Mouse (Mus musculus) intestine, postnatal 0 days (tissue): ENCODE results near the gene Ncf4. TPM values are rescaled to one million over a fixed set of nuclear protein-coding genes. Genes with fewer than 3 reads are reported as not detected.

Source experiments
- ATAC-seq: fragments of 200-750 bp; cut with Nextera tagmentation; 2 replicates; pipeline ENCODE4 v1.8.0; 2017; ENCODE audit warnings: mild to moderate bottlenecking, moderate TSS enrichment, moderate library complexity
- H3K27ac ChIP-seq: fragments of 300-500 bp; sonication (generic); 2 replicates; pipeline ENCODE4 v1.5.1; 2014; ENCODE audit warnings: mild to moderate bottlenecking, low read depth, low read length, moderate library complexity
- H3K27me3 ChIP-seq: fragments of 300-500 bp; sonication (generic); replicated peaks from 2 replicates; pipeline ENCODE4 v1.6.1; 2014; ENCODE audit warnings: low read length, mixed read lengths; ENCODE audit not compliant: control insufficient read depth, insufficient read depth
- H3K36me3 ChIP-seq: fragments of 300-500 bp; sonication (generic); 2 replicates; pipeline ENCODE4 v1.6.1; 2014; ENCODE audit warnings: mild to moderate bottlenecking, moderate library complexity; ENCODE audit not compliant: control insufficient read depth, insufficient read depth
- H3K4me1 ChIP-seq: fragments of 300-500 bp; sonication (generic); replicated peaks from 2 replicates; pipeline ENCODE4 v1.6.1; 2014; ENCODE audit warnings: antibody characterized with exemption, low read length, mixed read lengths; ENCODE audit not compliant: control insufficient read depth, insufficient read depth
- H3K4me2 ChIP-seq: fragments of 300-500 bp; sonication (generic); replicated peaks from 2 replicates; pipeline ENCODE4 v1.6.1; 2014; ENCODE audit warnings: low read depth, mild to moderate bottlenecking, moderate library complexity
- H3K4me3 ChIP-seq: fragments of 300-500 bp; sonication (generic); 2 replicates; pipeline ENCODE4 v1.5.1; 2014; ENCODE audit warnings: low read depth, low read length
- H3K9ac ChIP-seq: fragments of 300-500 bp; sonication (generic); 2 replicates; pipeline ENCODE4 v1.6.1; 2014; ENCODE audit warnings: mild to moderate bottlenecking, low read depth, low read length
- H3K9me3 ChIP-seq: fragments of 300-500 bp; sonication (generic); 2 replicates; pipeline ENCODE4 v1.6.1; 2016; ENCODE audit warnings: mixed run types; ENCODE audit not compliant: control insufficient read depth
- CTCF ChIP-seq: sonication (generic); IDR thresholded peaks from 2 replicates; pipeline ENCODE4 v1.5.1; 2016; ENCODE audit warnings: low read depth, mild to moderate bottlenecking, control low read depth, antibody characterized with exemption, moderate library complexity
- WGBS: fragments of 180-500 bp; shearing (Covaris S2); extraction: QIAGEN DNeasy Blood & Tissue Kit; methylation state at CpG from one replicate; pipeline ENCODE4 v1.1.7; 2014; 5-methylcytosine and 5-hydroxymethylcytosine counted together
- microRNA-seq: library from miRNA; unstranded; fragments of <30 nt; microRNA quantifications from one replicate; pipeline ENCODE4, GENCODE M21; 2016
- polyA plus RNA-seq: library from polyadenylated mRNA; unstranded; fragments of >200 nt; fragmentation: Nextera tagmentation; extraction: Ambion mirVana; gene quantifications from 2 replicates; pipeline ENCODE4 v1.2.1, GENCODE M21; 2015

Gene Ncf4
- polyA plus RNA-seq, 1 experiment from 2014 or later: 2.8 TPM

DNA sequence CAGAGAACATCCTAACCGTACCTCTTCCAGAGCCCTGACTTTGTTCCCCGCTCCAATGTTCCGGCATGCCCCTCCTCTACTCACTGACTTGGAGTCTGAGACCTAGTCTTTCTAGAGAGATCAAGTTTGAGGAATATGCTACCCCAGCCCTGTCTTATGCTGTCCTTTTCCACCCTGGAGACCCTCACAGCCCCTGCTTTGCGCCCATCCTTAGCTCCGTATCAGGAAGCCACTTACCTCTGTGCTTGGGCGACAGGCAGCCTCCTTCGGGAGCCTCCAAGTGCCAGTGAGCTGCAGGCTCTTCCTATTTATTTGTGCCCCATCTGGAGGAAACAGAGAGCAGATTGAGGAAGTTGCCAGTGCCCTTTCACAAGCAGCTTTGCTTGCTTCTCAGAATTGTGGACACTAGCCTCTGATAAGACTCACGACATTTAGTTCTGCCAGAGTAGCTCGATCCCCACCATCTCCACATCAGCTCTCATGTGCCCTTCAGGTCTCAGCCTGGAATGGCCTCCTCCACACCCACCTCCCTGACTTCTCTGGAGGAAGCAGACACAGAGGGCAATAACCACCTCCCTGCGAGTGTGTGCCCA lies 60.8 kb downstream of the Ncf4 start, which contains the start of gene Csf2rb2:
Gene Csf2rb2 (minus strand): TSS at position 381 of the 593 bp plus-strand sequence.
- Histone ChIP-seq H3K36me3 (no peaks in the 10 kb centered on the region), H3K4me3 (no peak within 1 kb of the TSS), H3K27ac (no peak within 1 kb of the TSS), H3K9me3 (no peaks in the 10 kb centered on the region), H3K4me2 (no peak within 1 kb of the TSS), H3K27me3 (no peaks in the 10 kb centered on the region), H3K4me1 (no peaks in the 10 kb centered on the region), H3K9ac (no peak within 1 kb of the TSS)
- ATAC-seq: no peak
- WGBS: 70% methylated on average over 10 of the region's 10 CpGs
- no peak for TF ChIP-seq CTCF

- ATAC-seq: no peak
- Histone ChIP-seq H3K36me3 (no peaks in the 10 kb centered on the region), H3K27ac (no peak overlapping the region), H3K9me3 (no peaks in the 10 kb centered on the region), H3K4me3 (no peak overlapping the region), H3K27me3 (no peaks in the 10 kb centered on the region), H3K4me1 (no peaks in the 10 kb centered on the region), H3K9ac (no peak overlapping the region), H3K4me2 (no peak overlapping the region)
- WGBS: 43% methylated on average over 5 of the region's 5 CpGs
- no peak for TF ChIP-seq CTCF
These were observed 65.3 kb downstream of the Ncf4 start for GRCm38 (mm10) chr15:78309865-78310264.

- H3K4me1 ChIP-seq: no peaks in the 10 kb centered on the region
- WGBS: 66% methylated on average over 4 of the region's 4 CpGs
- no peaks in the 10 kb centered on the region for H3K9me3 ChIP-seq
These were observed 66.4 kb downstream of the Ncf4 start for GRCm38 (mm10) chr15:78310971-78311370.

More at GRCm38 (mm10) chr15:78310971-78311370, 66.4 kb downstream of the Ncf4 start:
- H3K27ac ChIP-seq: no peak overlapping the region
- no peaks in the 10 kb centered on the region for H3K27me3 ChIP-seq
- no peak overlapping the region for H3K4me2 ChIP-seq
- no peak for TF ChIP-seq CTCF
- no peak overlapping the region for H3K9ac ChIP-seq
- H3K36me3 ChIP-seq: no peaks in the 10 kb centered on the region
- ATAC-seq: no peak
- no peak overlapping the region for H3K4me3 ChIP-seq

Small RNAs within 50 kb of the gene (microRNA-seq; reads per million reads assigned to microRNA genes)
- gene Mir7676-1: not detected

Other genes starting within 250 kb of the Ncf4 start
- 0.03 and 0.05 TPM in 2 replicates for gene Cacng2, start 124.8 kb upstream of the Ncf4 start, polyA plus RNA-seq
- gene Ift27, start 70.7 kb upstream of the Ncf4 start, polyA plus RNA-seq: 29.0 and 31.8 TPM in 2 replicates
- gene Pvalb, start 38.4 kb upstream of the Ncf4 start, polyA plus RNA-seq: not detected in 2 replicates
- gene Csf2rb2, start 60.9 kb downstream of the Ncf4 start, polyA plus RNA-seq: 0.31 and 0.42 TPM in 2 replicates
- gene Csf2rb, start 81.0 kb downstream of the Ncf4 start, polyA plus RNA-seq: 1.3 and 1.6 TPM in 2 replicates
- gene Tex33, start 151.1 kb downstream of the Ncf4 start, polyA plus RNA-seq: not detected in 2 replicates
- gene Tst, start 161.1 kb downstream of the Ncf4 start, polyA plus RNA-seq: 36.7 and 48.3 TPM in 2 replicates
- gene Mpst, start 161.6 kb downstream of the Ncf4 start, polyA plus RNA-seq: 2.8 and 3.2 TPM in 2 replicates
- 18.6 and 20.1 TPM in 2 replicates for gene Kctd17, start 183.8 kb downstream of the Ncf4 start, polyA plus RNA-seq
- gene Tmprss6, start 223.8 kb downstream of the Ncf4 start, polyA plus RNA-seq: 0.63 and 0.84 TPM in 2 replicates